Mouse (Mus musculus) midbrain, embryonic 14.5 days (tissue): ENCODE results near the gene Smu1. TPM values are rescaled to one million over a fixed set of nuclear protein-coding genes. Genes with fewer than 3 reads are reported as not detected.
"Not testable (repeated sequence)": the region's sequence is repeated elsewhere in the genome, so short reads cannot be mapped to it uniquely, and the experiment has no call there.

Experiments used
- ATAC-seq: fragments of 200-750 bp; cut with Nextera tagmentation; 2 replicates; pipeline ENCODE4 v1.8.0; 2017; ENCODE audit warnings: moderate number of reproducible peaks, moderate library complexity; ENCODE audit not compliant: low FRiP score, low TSS enrichment
- DNase-seq: peaks from one replicate; pipeline ENCODE4 v3.0.0-alpha.2; 2015
- H3K27ac ChIP-seq: fragments of 300-500 bp; sonication (generic); replicated peaks from 2 replicates; pipeline ENCODE4 v1.5.1; 2014; ENCODE audit warnings: mild to moderate bottlenecking, low read depth, low read length, moderate library complexity
- H3K27me3 ChIP-seq: fragments of 300-500 bp; sonication (generic); 2 replicates; pipeline ENCODE4 v1.6.1; 2014; ENCODE audit warnings: low read length, control low read depth, mixed read lengths; ENCODE audit not compliant: control insufficient read depth, insufficient read depth
- H3K36me3 ChIP-seq: fragments of 300-500 bp; sonication (generic); 2 replicates; pipeline ENCODE4 v1.6.1; 2014; ENCODE audit warnings: low read length, control low read depth; ENCODE audit not compliant: control insufficient read depth, insufficient read depth
- H3K4me1 ChIP-seq: fragments of 300-500 bp; sonication (generic); 2 replicates; pipeline ENCODE4 v1.6.1; 2014; ENCODE audit warnings: mild to moderate bottlenecking, antibody characterized with exemption, low read length, control low read depth; ENCODE audit not compliant: control insufficient read depth, insufficient read depth
- H3K4me2 ChIP-seq: fragments of 300-500 bp; sonication (generic); 2 replicates; pipeline ENCODE4 v1.6.1; 2014; ENCODE audit warnings: mild to moderate bottlenecking, low read length, moderate library complexity
- H3K4me3 ChIP-seq: fragments of 300-500 bp; sonication (generic); replicated peaks from 2 replicates; pipeline ENCODE4 v1.5.1; 2014; ENCODE audit warnings: low read depth, low read length
- H3K9ac ChIP-seq: fragments of 300-500 bp; sonication (generic); replicated peaks from 2 replicates; pipeline ENCODE4 v1.6.1; 2014; ENCODE audit warnings: mild to moderate bottlenecking, low read length, moderate library complexity
- H3K9me3 ChIP-seq: fragments of 300-500 bp; sonication (generic); 2 replicates; pipeline ENCODE4 v1.6.1; 2016; ENCODE audit warnings: low read length, control low read depth, mixed read lengths; ENCODE audit not compliant: control insufficient read depth
- WGBS: fragments of 180-500 bp; shearing (Covaris S2); extraction: QIAGEN DNeasy Blood & Tissue Kit; methylation state at CpG from one replicate; pipeline ENCODE4 v1.1.7; 2014; 5-methylcytosine and 5-hydroxymethylcytosine counted together
- polyA plus RNA-seq: library from polyadenylated mRNA; unstranded; fragments of >200 nt; fragmentation: Nextera tagmentation; extraction: Ambion mirVana; gene quantifications from 2 replicates; pipeline ENCODE4 v1.2.1, GENCODE M21; 2014

The Smu1 gene
- polyA plus RNA-seq: 114 and 136 TPM in 2 replicates

- H3K27me3 ChIP-seq: no peaks in the 10 kb centered on the region
- H3K4me3 ChIP-seq: peak within 1 kb of the TSS; percentile 93
- under 1% methylated on average over 40 of the region's 40 CpGs for WGBS
- peak; percentile 99 for DNase-seq
- 0 out of 2 replicates have a peak, but pooled peaks cover 2% of the 10 kb centered on the region for H3K4me1 ChIP-seq
- peak within 1 kb of the TSS; percentile 58 for H3K27ac ChIP-seq
- no peaks in the 10 kb centered on the region for H3K9me3 ChIP-seq
- peak within 1 kb of the TSS; percentile 83 for H3K4me2 ChIP-seq
- H3K9ac ChIP-seq: peak within 1 kb of the TSS; percentile 74
- H3K36me3 ChIP-seq: peaks cover 27% of the 10 kb centered on the region
- ATAC-seq: peak; percentile 99
These were observed at the start of gene Smu1 for GRCm38 (mm10) chr4:40757780-40758420. Gene Smu1, minus strand, starts transcription at chr4:40757923.

GRCm38 (mm10) chr4:40807382-40807781 is 49.7 kb upstream of the Smu1 start:
- ATAC-seq (no peak), DNase-seq (no peak)
- no peaks in the 10 kb centered on the region for H3K27me3 ChIP-seq
- no peaks in the 10 kb centered on the region for H3K4me1 ChIP-seq
- no peak overlapping the region for H3K4me2 ChIP-seq
- no peak overlapping the region for H3K27ac ChIP-seq
- H3K9me3 ChIP-seq: no peaks in the 10 kb centered on the region
- H3K4me3 ChIP-seq: no peak overlapping the region
- H3K36me3 ChIP-seq: peaks cover 11% of the 10 kb centered on the region
- WGBS: 98% methylated on average over 4 of the region's 4 CpGs
- no peak overlapping the region for H3K9ac ChIP-seq

GRCm38 (mm10) chr4:40805401-40805800 is 47.7 kb upstream of the Smu1 start:
- WGBS: 83% methylated on average over 8 of the region's 8 CpGs

GRCm38 (mm10) chr4:40802787-40803186 is 45.1 kb upstream of the Smu1 start:
- Histone ChIP-seq H3K9me3 (no peaks in the 10 kb centered on the region), H3K36me3 (peaks cover 11% of the 10 kb centered on the region), H3K4me3 (no peak overlapping the region), H3K4me1 (no peaks in the 10 kb centered on the region), H3K27ac (no peak overlapping the region), H3K27me3 (no peaks in the 10 kb centered on the region), H3K9ac (no peak overlapping the region), H3K4me2 (no peak overlapping the region)
- ATAC-seq (no peak), DNase-seq (no peak)
- 96% methylated on average over 3 of the region's 3 CpGs for WGBS

More at GRCm38 (mm10) chr4:40805401-40805800, 47.7 kb upstream of the Smu1 start:
- H3K4me3 ChIP-seq: no peak overlapping the region
- no peak overlapping the region for H3K27ac ChIP-seq
- ATAC-seq (no peak), DNase-seq (no peak)
- H3K27me3 ChIP-seq: no peaks in the 10 kb centered on the region
- no peaks in the 10 kb centered on the region for H3K4me1 ChIP-seq
- H3K9me3 ChIP-seq: no peaks in the 10 kb centered on the region
- H3K36me3 ChIP-seq: peaks cover 11% of the 10 kb centered on the region
- no peak overlapping the region for H3K4me2 ChIP-seq
- no peak overlapping the region for H3K9ac ChIP-seq

- Histone ChIP-seq H3K36me3 (peaks cover 6% of the 10 kb centered on the region), H3K4me1 (no peaks in the 10 kb centered on the region), H3K4me2 (no peak overlapping the region), H3K27me3 (no peaks in the 10 kb centered on the region), H3K9ac (no peak overlapping the region), H3K9me3 (no peaks in the 10 kb centered on the region), H3K4me3 (no peak overlapping the region), H3K27ac (no peak overlapping the region)
- WGBS: 88% methylated on average over 4 of the region's 4 CpGs
- DNase-seq (no peak), ATAC-seq (no peak)
These were observed 44.2 kb upstream of the Smu1 start for GRCm38 (mm10) chr4:40801908-40802307.

GRCm38 (mm10) chr4:40800873-40801272 is 43.1 kb upstream of the Smu1 start:
- no peak for ATAC-seq
- WGBS: 83% methylated on average over 3 of the region's 3 CpGs
- H3K4me1 ChIP-seq: no peaks in the 10 kb centered on the region
- H3K27me3 ChIP-seq: no peaks in the 10 kb centered on the region
- H3K9ac ChIP-seq: no peak overlapping the region
- peaks cover 3% of the 10 kb centered on the region; the same call in 1 of the 2 replicates for H3K36me3 ChIP-seq
- H3K9me3 ChIP-seq: no peaks in the 10 kb centered on the region
- DNase-seq: no peak
- H3K4me3 ChIP-seq: no peak overlapping the region
- no peak overlapping the region for H3K4me2 ChIP-seq
- no peak overlapping the region for H3K27ac ChIP-seq

GRCm38 (mm10) chr4:40798833-40799555 is 41.3 kb upstream of the Smu1 start:
- not testable (repeated sequence) for H3K4me3 ChIP-seq, H3K27me3 ChIP-seq, H3K36me3 ChIP-seq, H3K27ac ChIP-seq, ATAC-seq, H3K9me3 ChIP-seq, H3K4me1 ChIP-seq, H3K9ac ChIP-seq, DNase-seq, H3K4me2 ChIP-seq
- 67% methylated on average over 1 of the region's 2 CpGs for WGBS

GRCm38 (mm10) chr4:40795761-40796160 is 38.0 kb upstream of the Smu1 start:
- Histone ChIP-seq H3K4me1 (no peaks in the 10 kb centered on the region), H3K4me2 (no peak overlapping the region), H3K27me3 (no peaks in the 10 kb centered on the region), H3K27ac (no peak overlapping the region), H3K9ac (no peak overlapping the region), H3K4me3 (no peak overlapping the region), H3K36me3 (no peaks in the 10 kb centered on the region), H3K9me3 (no peaks in the 10 kb centered on the region)
- ATAC-seq (no peak), DNase-seq (no peak)
- 88% methylated on average over 3 of the region's 3 CpGs for WGBS

- Histone ChIP-seq H3K27ac (no peak overlapping the region), H3K27me3 (no peaks in the 10 kb centered on the region), H3K4me2 (no peak overlapping the region), H3K9ac (no peak overlapping the region), H3K36me3 (no peaks in the 10 kb centered on the region), H3K4me3 (no peak overlapping the region), H3K9me3 (no peaks in the 10 kb centered on the region), H3K4me1 (no peaks in the 10 kb centered on the region)
- ATAC-seq (no peak), DNase-seq (no peak)
These were observed 36.6 kb upstream of the Smu1 start for GRCm38 (mm10) chr4:40794320-40794719.
